ENCODE assay signal across 19 mouse cellular contexts in genomic region chr7:119270826-119271420, GRCm38 (mm10).
A peak's percentile ranks its signal among the peaks of the same experiment; 100 is the strongest.
DNase-seq lines count a peak whose midpoint lies in the region; ATAC-seq and TF ChIP-seq lines count a peak whose summit lies in the region.
"Had no signal": no experiment of that assay in that cellular context is flagged by ENCODE, and none has a peak within 500 bp of the region (broad histone marks: within the 10 kb centered on the region; RNA-seq: fewer than 3 reads in every experiment).

No protein-coding gene starts in this region.

- H3K9me3 ChIP-seq in erythroblast, embryonic 14.5 days (ENCODE audit: control insufficient read depth, low read length) = no peaks in the 10 kb centered on the region
- H3K9me3 ChIP-seq in neural tube, embryonic 13.5 days = no peaks in the 10 kb centered on the region
- no peaks in the 10 kb centered on the region for H3K9me3 ChIP-seq in liver, embryonic 14.5 days (ENCODE audit: control insufficient read depth, low read length)
- H3K9me3 ChIP-seq: embryonic facial prominence, embryonic 15.5 days had no signal

- no peaks in the 10 kb centered on the region for H3K36me3 ChIP-seq in erythroblast, embryonic 14.5 days (ENCODE audit: control insufficient read depth)
- no peaks in the 10 kb centered on the region for H3K36me3 ChIP-seq in neural tube, embryonic 13.5 days
- no peaks in the 10 kb centered on the region for H3K36me3 ChIP-seq in liver, embryonic 14.5 days (replicated peaks; ENCODE audit: control insufficient read depth, insufficient read depth, low read depth)
- H3K36me3 ChIP-seq: embryonic facial prominence, embryonic 15.5 days had no signal

- peaks cover 41% of the 10 kb centered on the region for H3K4me1 ChIP-seq in erythroblast, embryonic 14.5 days (ENCODE audit: control insufficient read depth)
- peaks cover 10% of the 10 kb centered on the region for H3K4me1 ChIP-seq in neural tube, embryonic 13.5 days (replicated peaks)
- H3K4me1 ChIP-seq in liver, embryonic 14.5 days (replicated peaks; ENCODE audit: control insufficient read depth in 2 of 2, insufficient read depth in 2 of 2, low read length in 1 of 2) = peaks cover 14 to 21% of the 10 kb centered on the region in 2 experiments
- H3K4me1 ChIP-seq: embryonic facial prominence, embryonic 15.5 days had no signal

- no peak overlapping the region for H3K4me2 ChIP-seq in neural tube, embryonic 13.5 days
- H3K4me2 ChIP-seq in liver, embryonic 14.5 days (ENCODE audit: low read depth) = peak overlapping the region; percentile 60
- H3K4me2 ChIP-seq: embryonic facial prominence, embryonic 15.5 days had no signal

- TF ChIP-seq CTCF in liver, embryonic 14.5 days (IDR thresholded peaks at IDR 0.05; ENCODE audit: low read depth) = no peak

- DNase-seq in neural tube, embryonic 10.5 days (ENCODE audit: extremely low spot score, low spot score) = no peak
- peak; percentile 58 to 62 (median 62) for DNase-seq in liver, embryonic 14.5 days (ENCODE audit: low read depth in 3 of 3, low spot score in 3 of 3)
- DNase-seq in left cerebral cortex, adult 8-10 months (ENCODE audit: low spot score in 2 of 2) = no peak
- no peak for DNase-seq in kidney, postnatal 14 days
- DNase-seq in kidney, adult 18-20 months = no peak
- DNase-seq: adrenal gland, adult 8-10 months; cerebellum, postnatal 25 days; gastrocnemius, postnatal 10 days; heart, postnatal 4 days; kidney, adult 8-10 months; spleen, adult 18-20 months; thymus, postnatal 36 days had no signal

- peak; percentile 90 for TF ChIP-seq EP300 in liver, embryonic 14.5 days (IDR thresholded peaks at IDR 0.05; ENCODE audit: low read depth)

- no peak for ATAC-seq in erythroblast, adult 5-6 weeks (replicated peaks; ENCODE audit: low FRiP score, poor library complexity, severe bottlenecking)
- ATAC-seq in neural tube, embryonic 13.5 days (ENCODE audit: low read depth) = no peak
- peak; percentile 99 for ATAC-seq in liver, embryonic 14.5 days (ENCODE audit: insufficient read depth)
- ATAC-seq: forebrain, embryonic 16.5 days had no signal

- H3K27ac ChIP-seq in neural tube, embryonic 13.5 days (replicated peaks) = peak overlapping the region; percentile 38; the same call in 1 of the 2 replicates
- H3K27ac ChIP-seq in liver, embryonic 14.5 days = peak overlapping the region; percentile 73
- H3K27ac ChIP-seq: embryonic facial prominence, embryonic 15.5 days; layer of hippocampus, adult 2 months; left cerebral cortex, adult 2 months had no signal

- WGBS in neural tube, embryonic 13.5 days = 42% methylated on average over 8 of the region's 8 CpGs
- 24% methylated on average over 8 of the region's 8 CpGs for WGBS in liver, embryonic 14.5 days (ENCODE audit: insufficient replicate concordance)

- peak overlapping the region; percentile 57 for H3K4me3 ChIP-seq in erythroblast, embryonic 14.5 days (replicated peaks)
- no peak overlapping the region for H3K4me3 ChIP-seq in neural tube, embryonic 13.5 days
- peak overlapping the region; percentile 7 to 34; a peak in 3 of 4 replicates for H3K4me3 ChIP-seq in liver, embryonic 14.5 days (ENCODE audit: insufficient read depth in 1 of 2, low read depth in 2 of 2, low read length in 2 of 2)
- H3K4me3 ChIP-seq: embryonic facial prominence, embryonic 15.5 days; layer of hippocampus, adult 2 months; left cerebral cortex, adult 2 months had no signal

- no peaks in the 10 kb centered on the region for H3K27me3 ChIP-seq in erythroblast, embryonic 14.5 days (ENCODE audit: control insufficient read depth)
- H3K27me3 ChIP-seq in neural tube, embryonic 13.5 days = no peaks in the 10 kb centered on the region
- no peaks in the 10 kb centered on the region for H3K27me3 ChIP-seq in liver, embryonic 14.5 days (ENCODE audit: control insufficient read depth, insufficient read depth, low read length)
- H3K27me3 ChIP-seq: embryonic facial prominence, embryonic 15.5 days had no signal

- no peak overlapping the region for H3K9ac ChIP-seq in neural tube, embryonic 13.5 days
- peak overlapping the region; percentile 36 for H3K9ac ChIP-seq in liver, embryonic 14.5 days (replicated peaks)
- H3K9ac ChIP-seq: embryonic facial prominence, embryonic 15.5 days had no signal

Comparison
In these comparisons a context has a peak if more than half of its experiments do, and no peak if none do; other contexts are left out.
1. DNase-seq: peak in liver, embryonic 14.5 days (3 of 3); none in neural tube, embryonic 10.5 days (single experiment), left cerebral cortex, adult 8-10 months (0 of 2), kidney, postnatal 14 days (single experiment) and kidney, adult 18-20 months (single experiment).